Mouse (Mus musculus) kidney, adult 18-20 months (tissue): ENCODE measurements around the gene Krtap3-3.
"Not testable (repeated sequence)": the region's sequence is repeated elsewhere in the genome, so short reads cannot be mapped to it uniquely, and the experiment has no call there.

Experiments used
- DNase-seq: peaks from one replicate; pipeline ENCODE4 v3.0.0; 2021

Krtap3-3 gene

GRCm38 (mm10) chr11:99550765-99551164 is at the start of gene Krtap3-3:
Gene Krtap3-3, minus strand, starts transcription at chr11:99550865.
- no peak for DNase-seq

GRCm38 (mm10) chr11:99597742-99598141 is 47.1 kb upstream of the Krtap3-3 start, which contains the start of gene Krtap9-3:
Gene Krtap9-3, minus strand, starts transcription at chr11:99598105.
- not testable (repeated sequence) for DNase-seq

- no peak for DNase-seq
Measured at GRCm38 (mm10) chr11:99590981-99591380, 40.3 kb upstream of the Krtap3-3 start, which contains the start of gene Krtap1-3. Gene Krtap1-3, minus strand, starts transcription at chr11:99591339.

GRCm38 (mm10) chr11:99585096-99585495 is 34.4 kb upstream of the Krtap3-3 start:
- DNase-seq, result no peak

GRCm38 (mm10) chr11:99583245-99583704 is 32.6 kb upstream of the Krtap3-3 start, which contains the start of gene Krtap1-4:
Gene Krtap1-4, minus strand, starts transcription at chr11:99583654.
- no peak for DNase-seq

GRCm38 (mm10) chr11:99581564-99581963 is 30.9 kb upstream of the Krtap3-3 start:
- no peak for DNase-seq

GRCm38 (mm10) chr11:99581051-99581450 is 30.4 kb upstream of the Krtap3-3 start:
- no peak for DNase-seq

GRCm38 (mm10) chr11:99580636-99581035 is 30.0 kb upstream of the Krtap3-3 start, which contains the start of gene Krtap1-5:
Gene Krtap1-5, minus strand, starts transcription at chr11:99581016.
- DNase-seq, result no peak

GRCm38 (mm10) chr11:99574106-99574505 is 23.4 kb upstream of the Krtap3-3 start:
- peak; percentile 72 for DNase-seq

GRCm38 (mm10) chr11:99573164-99573563 is 22.5 kb upstream of the Krtap3-3 start:
- no peak for DNase-seq

- no peak for DNase-seq
Measured at GRCm38 (mm10) chr11:99566530-99566929, 15.9 kb upstream of the Krtap3-3 start, which contains the start of gene Krtap3-1. Gene Krtap3-1, minus strand, starts transcription at chr11:99566630.

GRCm38 (mm10) chr11:99562580-99562979 is 11.9 kb upstream of the Krtap3-3 start:
- DNase-seq, result no peak

GRCm38 (mm10) chr11:99559366-99559765 is 8.7 kb upstream of the Krtap3-3 start, which contains the start of gene Gm11939:
Gene Gm11939, minus strand, starts transcription at chr11:99559466.
- no peak for DNase-seq

GRCm38 (mm10) chr11:99557976-99558745 is 7.5 kb upstream of the Krtap3-3 start:
- no peak for DNase-seq

GRCm38 (mm10) chr11:99556753-99557152 is 6.1 kb upstream of the Krtap3-3 start, which contains the start of gene Krtap3-2:
Gene Krtap3-2, minus strand, starts transcription at chr11:99556853.
- no peak for DNase-seq

GRCm38 (mm10) chr11:99556195-99556594 is 5.5 kb upstream of the Krtap3-3 start:
- DNase-seq, result no peak

GRCm38 (mm10) chr11:99547892-99548291 is 2.8 kb downstream of the Krtap3-3 start:
- DNase-seq, result no peak

- DNase-seq, result peak; percentile 8
Measured at GRCm38 (mm10) chr11:99539721-99540120, 10.9 kb downstream of the Krtap3-3 start.

GRCm38 (mm10) chr11:99521288-99521860 is 29.3 kb downstream of the Krtap3-3 start, which contains the start of gene Krt39:
Gene Krt39, minus strand, starts transcription at chr11:99521338.
- DNase-seq, result peak; percentile 3

GRCm38 (mm10) chr11:99514098-99514497 is 36.6 kb downstream of the Krtap3-3 start:
- DNase-seq, result no peak
